ENCODE assay signal across 9 mouse cellular contexts in the genomic region with DNA sequence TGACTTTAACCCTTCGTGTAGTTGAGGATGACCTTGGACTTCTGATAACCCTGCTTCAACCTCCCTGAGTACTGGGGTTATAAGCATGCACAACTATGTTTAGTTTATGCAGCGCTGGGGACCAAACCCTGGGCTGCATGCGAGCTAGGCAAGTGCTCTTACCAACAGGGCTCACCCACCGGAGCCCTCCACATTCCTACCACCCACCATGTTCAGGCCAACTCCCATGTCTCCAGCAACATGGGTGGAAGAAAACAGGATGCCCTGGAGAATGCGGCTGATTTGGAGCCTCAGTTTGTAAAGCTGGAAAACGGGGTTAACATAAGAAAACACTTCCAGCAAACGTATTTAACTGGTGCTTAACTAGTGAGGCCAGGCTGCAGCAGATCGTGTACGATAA. TPM values are rescaled to one million over a fixed set of nuclear protein-coding genes. Genes with fewer than 3 reads are reported as not detected.
A peak's percentile ranks its signal among the peaks of the same experiment; 100 is the strongest.
DNase-seq lines count a peak whose midpoint lies in the region; ATAC-seq and TF ChIP-seq lines count a peak whose summit lies in the region.
"Had no signal": no experiment of that assay in that cellular context is flagged by ENCODE, and none has a peak within 500 bp of the region (broad histone marks: within the 10 kb centered on the region; RNA-seq: fewer than 3 reads in every experiment).

No protein-coding gene starts in this region.

- H3K9me3 ChIP-seq in embryonic facial prominence, embryonic 12.5 days = no peaks in the 10 kb centered on the region
- no peaks in the 10 kb centered on the region for H3K9me3 ChIP-seq in intestine, postnatal 0 days (ENCODE audit: control insufficient read depth)
- H3K9me3 ChIP-seq in neural tube, embryonic 14.5 days (ENCODE audit: control insufficient read depth, low read length) = no peaks in the 10 kb centered on the region

- peaks cover 15% of the 10 kb centered on the region; the same call in 1 of the 2 replicates for H3K79me2 ChIP-seq in liver, adult 2 months (ENCODE audit: control insufficient read depth, insufficient read depth, low read length)

- H3K9ac ChIP-seq in liver, adult 2 months (ENCODE audit: low read depth, low read length) = peak overlapping the region; percentile 93
- peak overlapping the region; percentile 79 for H3K9ac ChIP-seq in embryonic facial prominence, embryonic 12.5 days
- peak overlapping the region; percentile 70 for H3K9ac ChIP-seq in intestine, postnatal 0 days (ENCODE audit: low read depth, low read length)
- peak overlapping the region; percentile 67; the same call in 1 of the 2 replicates for H3K9ac ChIP-seq in neural tube, embryonic 14.5 days (replicated peaks; ENCODE audit: low read depth, low read length)

- no peak for TF ChIP-seq CTCF in liver, adult 2 months (IDR thresholded peaks at IDR 0.05; ENCODE audit: low read depth, low read length)
- no peak for TF ChIP-seq CTCF in intestine, postnatal 0 days (IDR thresholded peaks at IDR 0.05; ENCODE audit: low read depth)

- no peak for ATAC-seq in embryonic facial prominence, embryonic 12.5 days (ENCODE audit: insufficient number of reproducible peaks, insufficient read depth, low FRiP score, low TSS enrichment)
- ATAC-seq in intestine, postnatal 0 days = no peak
- ATAC-seq in neural tube, embryonic 14.5 days (ENCODE audit: low read depth) = no peak

- peak overlapping the region; percentile 79 for H3K4me2 ChIP-seq in embryonic facial prominence, embryonic 12.5 days (replicated peaks)
- H3K4me2 ChIP-seq in intestine, postnatal 0 days (replicated peaks; ENCODE audit: low read depth) = peak overlapping the region; percentile 97
- H3K4me2 ChIP-seq in neural tube, embryonic 14.5 days (ENCODE audit: low read depth, low read length) = peak overlapping the region; percentile 93

- WGBS in liver, adult 2 months = 8% methylated on average over 9 of the region's 9 CpGs
- WGBS in embryonic facial prominence, embryonic 12.5 days = 20% methylated on average over 9 of the region's 9 CpGs
- 17% methylated on average over 9 of the region's 9 CpGs for WGBS in intestine, postnatal 0 days
- WGBS in neural tube, embryonic 14.5 days = 29% methylated on average over 9 of the region's 9 CpGs

- H3K4me3 ChIP-seq in liver, adult 2 months (ENCODE audit: insufficient read depth, low read depth, low read length) = peak overlapping the region; percentile 82
- H3K4me3 ChIP-seq in embryonic facial prominence, embryonic 12.5 days = peak overlapping the region; percentile 79
- peak overlapping the region; percentile 71 for H3K4me3 ChIP-seq in intestine, postnatal 0 days (ENCODE audit: low read depth, low read length)
- peak overlapping the region; percentile 52 for H3K4me3 ChIP-seq in neural tube, embryonic 14.5 days (ENCODE audit: low read depth, low read length)

- H3K36me3 ChIP-seq in liver, adult 2 months (ENCODE audit: control insufficient read depth, insufficient read depth, low read length) = peaks cover 3% of the 10 kb centered on the region; the same call in 1 of the 2 replicates
- H3K36me3 ChIP-seq in embryonic facial prominence, embryonic 12.5 days = peaks cover 11% of the 10 kb centered on the region; the same call in 1 of the 2 replicates
- H3K36me3 ChIP-seq in intestine, postnatal 0 days (ENCODE audit: control insufficient read depth, insufficient read depth) = peaks cover 3% of the 10 kb centered on the region; the same call in 1 of the 2 replicates
- H3K36me3 ChIP-seq in neural tube, embryonic 14.5 days (ENCODE audit: control insufficient read depth, insufficient read depth, low read length) = no peaks in the 10 kb centered on the region

- no peak for DNase-seq in liver, adult 2 months (ENCODE audit: extremely low read depth, low read depth, low spot score)
- no peak for DNase-seq in liver
- DNase-seq in cerebellum, postnatal 25 days = no peak
- no peak for DNase-seq in left cerebral cortex, postnatal 14 days (ENCODE audit: low spot score in 2 of 2)
- DNase-seq in adrenal gland, adult 2 months = no peak

- no peaks in the 10 kb centered on the region for H3K27me3 ChIP-seq in liver, adult 2 months (ENCODE audit: control insufficient read depth, insufficient read depth, low read length)
- H3K27me3 ChIP-seq in embryonic facial prominence, embryonic 12.5 days = no peaks in the 10 kb centered on the region
- H3K27me3 ChIP-seq in intestine, postnatal 0 days (replicated peaks; ENCODE audit: control insufficient read depth, insufficient read depth, low read length) = no peaks in the 10 kb centered on the region
- H3K27me3 ChIP-seq in neural tube, embryonic 14.5 days (ENCODE audit: control insufficient read depth, insufficient read depth, low read length) = peaks cover 3% of the 10 kb centered on the region

- H3K27ac ChIP-seq in liver, adult 2 months (replicated peaks; ENCODE audit: insufficient read depth, low read depth, low read length) = peak overlapping the region; percentile 79
- H3K27ac ChIP-seq in embryonic facial prominence, embryonic 12.5 days = no peak overlapping the region
- no peak overlapping the region for H3K27ac ChIP-seq in intestine, postnatal 0 days (ENCODE audit: low read depth, low read length)
- H3K27ac ChIP-seq in neural tube, embryonic 14.5 days (ENCODE audit: low read depth, low read length) = no peak overlapping the region

- intact Hi-C loops in left cerebral cortex, postnatal 14 days (cut with DNase I) = no loop called here

- peaks cover 17% of the 10 kb centered on the region; the same call in 1 of the 2 replicates for H3K4me1 ChIP-seq in liver, adult 2 months (ENCODE audit: control insufficient read depth, insufficient read depth, low read length)
- H3K4me1 ChIP-seq in embryonic facial prominence, embryonic 12.5 days = peaks cover 22% of the 10 kb centered on the region
- H3K4me1 ChIP-seq in intestine, postnatal 0 days (replicated peaks; ENCODE audit: control insufficient read depth, insufficient read depth, low read length) = peaks cover 5% of the 10 kb centered on the region; the same call in 1 of the 2 replicates
- no peaks in the 10 kb centered on the region for H3K4me1 ChIP-seq in neural tube, embryonic 14.5 days (ENCODE audit: control insufficient read depth, insufficient read depth, low read length)

- no peak for TF ChIP-seq POLR2A in liver, adult 2 months (IDR thresholded peaks at IDR 0.05; ENCODE audit: extremely low read depth, insufficient read depth, low read length)

RNA-seq across cellular contexts. Expression of gene Plod1, which starts 0.7 kb away (rescaled TPM):
- total RNA-seq in liver, adult 2 months (2014; rRNA removed) = 24.5 and 27.3 TPM in 2 replicates
- 32.9 and 38.3 TPM in 2 replicates for polyA plus RNA-seq in liver, adult 2 months (2012; rRNA removed)
- 52.9 and 54.8 TPM in 2 replicates for polyA plus RNA-seq in embryonic facial prominence, embryonic 12.5 days (2016; fragmentation: Nextera tagmentation; extraction: Ambion mirVana)
- polyA plus RNA-seq in intestine, postnatal 0 days (2015; fragmentation: Nextera tagmentation; extraction: Ambion mirVana) = 28.0 and 28.8 TPM in 2 replicates
- polyA plus RNA-seq in neural tube, embryonic 14.5 days (2014; fragmentation: Nextera tagmentation; extraction: Ambion mirVana) = 15.6 and 29.7 TPM in 2 replicates
- 10 to 100 TPM; 20.3 to 21.8 TPM for total RNA-seq in left cerebral cortex, postnatal 14 days (2021)
- total RNA-seq in adrenal gland, adult 2 months (2021) = 10 to 100 TPM; 36.4 to 44.0 TPM
- polyA plus RNA-seq in adrenal gland, adult 2 months (2012; rRNA removed) = 36.1 and 46.5 TPM in 2 replicates

RNA-seq across cellular contexts. Expression of gene 2510039O18Rik, which starts 4.8 kb away (rescaled TPM):
- total RNA-seq in liver, adult 2 months (2014; rRNA removed) = 13.5 and 16.8 TPM in 2 replicates
- polyA plus RNA-seq in liver, adult 2 months (2012; rRNA removed) = 36.6 and 40.1 TPM in 2 replicates
- polyA plus RNA-seq in embryonic facial prominence, embryonic 12.5 days (2016; fragmentation: Nextera tagmentation; extraction: Ambion mirVana) = 25.4 and 25.6 TPM in 2 replicates
- polyA plus RNA-seq in intestine, postnatal 0 days (2015; fragmentation: Nextera tagmentation; extraction: Ambion mirVana) = 25.7 and 26.3 TPM in 2 replicates
- 14.9 and 17.4 TPM in 2 replicates for polyA plus RNA-seq in neural tube, embryonic 14.5 days (2014; fragmentation: Nextera tagmentation; extraction: Ambion mirVana)
- total RNA-seq in left cerebral cortex, postnatal 14 days (2021) = 10 to 100 TPM; 26.8 to 30.6 TPM
- total RNA-seq in adrenal gland, adult 2 months (2021) = 10 to 100 TPM; 44.4 TPM
- polyA plus RNA-seq in adrenal gland, adult 2 months (2012; rRNA removed) = 119 and 120 TPM in 2 replicates

RNA-seq across cellular contexts. Expression of gene Mfn2, which starts 31.4 kb away (rescaled TPM):
- 36.6 and 37.7 TPM in 2 replicates for total RNA-seq in liver, adult 2 months (2014; rRNA removed)
- 49.4 and 50.3 TPM in 2 replicates for polyA plus RNA-seq in liver, adult 2 months (2012; rRNA removed)
- polyA plus RNA-seq in embryonic facial prominence, embryonic 12.5 days (2016; fragmentation: Nextera tagmentation; extraction: Ambion mirVana) = 38.2 and 42.6 TPM in 2 replicates
- polyA plus RNA-seq in intestine, postnatal 0 days (2015; fragmentation: Nextera tagmentation; extraction: Ambion mirVana) = 44.2 and 46.9 TPM in 2 replicates
- polyA plus RNA-seq in neural tube, embryonic 14.5 days (2014; fragmentation: Nextera tagmentation; extraction: Ambion mirVana) = 72.1 and 94.4 TPM in 2 replicates
- total RNA-seq in left cerebral cortex, postnatal 14 days (2021) = 100 to 1,000 TPM; 184 TPM
- 100 to 1,000 TPM; 164 to 221 TPM for total RNA-seq in adrenal gland, adult 2 months (2021)
- polyA plus RNA-seq in adrenal gland, adult 2 months (2012; rRNA removed) = 77.6 and 98.7 TPM in 2 replicates

RNA-seq across cellular contexts. Expression of gene Nppb, which starts 49.7 kb away (rescaled TPM):
- not detected in 2 replicates for total RNA-seq in liver, adult 2 months (2014; rRNA removed)
- polyA plus RNA-seq in liver, adult 2 months (2012; rRNA removed) = not detected in 2 replicates
- not detected in 2 replicates for polyA plus RNA-seq in embryonic facial prominence, embryonic 12.5 days (2016; fragmentation: Nextera tagmentation; extraction: Ambion mirVana)
- polyA plus RNA-seq in intestine, postnatal 0 days (2015; fragmentation: Nextera tagmentation; extraction: Ambion mirVana) = not detected in 2 replicates
- 0.36 and 0.55 TPM in 2 replicates for polyA plus RNA-seq in neural tube, embryonic 14.5 days (2014; fragmentation: Nextera tagmentation; extraction: Ambion mirVana)
- not detected for total RNA-seq in left cerebral cortex, postnatal 14 days (2021)
- 1 to 10 TPM in 1 of 2 experiments, not detected in 1; 9.8 TPM for total RNA-seq in adrenal gland, adult 2 months (2021)
- not detected in 2 replicates for polyA plus RNA-seq in adrenal gland, adult 2 months (2012; rRNA removed)
- polyA plus RNA-seq: brain, embryonic 14.5 days had no signal
